Comparison of ENCODE assay signal across 25 mouse cellular contexts in genomic region chr5:92895877-92896276, GRCm38 (mm10).
DNase-seq lines count a peak whose midpoint lies in the region; ATAC-seq and TF ChIP-seq lines count a peak whose summit lies in the region.
"Had no signal": no experiment of that assay in that cellular context is flagged by ENCODE, and none has a peak within 500 bp of the region (broad histone marks: within the 10 kb centered on the region; RNA-seq: fewer than 3 reads in every experiment).

No protein-coding gene starts in this region.

- no peak overlapping the region for H3K4me3 ChIP-seq in forebrain, embryonic 10.5 days
- H3K4me3 ChIP-seq in forebrain, embryonic 11.5 days (ENCODE audit: low read depth, low read length), result no peak overlapping the region
- H3K4me3 ChIP-seq in CH12.LX (replicated peaks in 1 of 3; ENCODE audit: low read depth in 2 of 3, low read length in 2 of 3, poor library complexity in 1 of 3), result no peak overlapping the region
- H3K4me3 ChIP-seq: embryonic facial prominence, embryonic 13.5 days; embryonic facial prominence, embryonic 15.5 days; erythroblast, embryonic 14.5 days; forebrain, embryonic 12.5 days had no signal

- WGBS in forebrain, embryonic 10.5 days, result 91% methylated on average over 8 of the region's 8 CpGs
- WGBS in forebrain, embryonic 11.5 days, result 92% methylated on average over 8 of the region's 8 CpGs

- no peak for TF ChIP-seq EP300 in CH12.LX (IDR thresholded peaks at IDR 0.05; ENCODE audit: low read length)

- no peak for DNase-seq in forebrain, embryonic 10.5 days (ENCODE audit: extremely low spot score, low spot score)
- DNase-seq in forebrain, embryonic 11.5 days (ENCODE audit: low spot score), result no peak
- peak; percentile 48 for DNase-seq in CH12.LX (ENCODE audit: extremely low read depth)
- DNase-seq in R1 (ENCODE audit: low read depth, low spot score), result peak; percentile 83
- no peak for DNase-seq in right cerebral cortex, postnatal 36 days (ENCODE audit: low spot score in 2 of 2)
- DNase-seq in heart, adult 9 months (ENCODE audit: low spot score in 2 of 2), result no peak
- DNase-seq: adrenal gland, adult 8-10 months; adrenal gland, postnatal 14 days; adrenal gland, postnatal 36 days; B cell, adult 2 months; cerebellum, adult 11-12 months; cerebellum, adult 2 months; cerebellum, adult 9-10 months; cerebellum, postnatal 10 days; cerebellum, postnatal 25 days had no signal

- H3K9me3 ChIP-seq in forebrain, embryonic 10.5 days, result no peaks in the 10 kb centered on the region
- no peaks in the 10 kb centered on the region for H3K9me3 ChIP-seq in forebrain, embryonic 11.5 days (ENCODE audit: control insufficient read depth, low read length)
- H3K9me3 ChIP-seq in CH12.LX (replicated peaks; ENCODE audit: low read length), result peaks cover 2% of the 10 kb centered on the region
- H3K9me3 ChIP-seq: embryonic facial prominence, embryonic 13.5 days; embryonic facial prominence, embryonic 15.5 days; forebrain, embryonic 12.5 days had no signal

- H3K9ac ChIP-seq in forebrain, embryonic 11.5 days (ENCODE audit: low read length), result no peak overlapping the region
- no peak overlapping the region for H3K9ac ChIP-seq in CH12.LX (ENCODE audit: insufficient read depth, low read depth)
- H3K9ac ChIP-seq: embryonic facial prominence, embryonic 13.5 days; embryonic facial prominence, embryonic 15.5 days; forebrain, embryonic 12.5 days had no signal

- dilution Hi-C loops in CH12.LX (cut with MboI; ENCODE audit: extremely low pct_ligation_motif_present, extremely low pct_unique_long_range_greater_than_20kb, low sequenced_read_pairs), result no loop called here

- TF ChIP-seq CTCF in CH12.LX (conservative IDR thresholded peaks at IDR 0.05 in 1 of 2, IDR thresholded peaks at IDR 0.05 in 1 of 2; ENCODE audit: low read depth in 2 of 2, low read length in 2 of 2), result no peak

- no peak overlapping the region for H3K4me2 ChIP-seq in forebrain, embryonic 11.5 days (ENCODE audit: low read depth, low read length, severe bottlenecking)
- H3K4me2 ChIP-seq in CH12.LX (ENCODE audit: insufficient read depth, low read depth, poor library complexity, severe bottlenecking), result no peak overlapping the region
- H3K4me2 ChIP-seq: embryonic facial prominence, embryonic 13.5 days; embryonic facial prominence, embryonic 15.5 days; forebrain, embryonic 12.5 days had no signal

- H3K79me2 ChIP-seq in CH12.LX (replicated peaks; ENCODE audit: control insufficient read depth, extremely low read depth, insufficient read depth, poor library complexity, severe bottlenecking), result no peaks in the 10 kb centered on the region

- H3K4me1 ChIP-seq in forebrain, embryonic 10.5 days, result peaks cover 85% of the 10 kb centered on the region
- peaks cover 22% of the 10 kb centered on the region; the same call in 1 of the 2 replicates for H3K4me1 ChIP-seq in forebrain, embryonic 11.5 days (replicated peaks; ENCODE audit: control insufficient read depth, insufficient read depth, low read length)
- peaks cover 5 to 14% of the 10 kb centered on the region in 2 experiments; a peak in 3 of 4 replicates for H3K4me1 ChIP-seq in CH12.LX (ENCODE audit: control insufficient read depth in 1 of 2, insufficient read depth in 2 of 2)

- in situ Hi-C loops in CH12.LX (cut with MboI; ENCODE audit: low pct_ligation_motif_present, low pct_unique_long_range_greater_than_20kb, low sequenced_read_pairs), result no loop called here

- ATAC-seq in forebrain, embryonic 11.5 days (replicated peaks; ENCODE audit: low FRiP score), result no peak
- ATAC-seq: activated CD4-positive, CD25-positive, alpha-beta regulatory T cell, adult 4 months; CD4-positive, CD25-positive, alpha-beta regulatory T cell, adult 4 months; forebrain, embryonic 14.5 days; forebrain, embryonic 16.5 days; Patski had no signal

- no peaks in the 10 kb centered on the region for H3K36me3 ChIP-seq in forebrain, embryonic 10.5 days (replicated peaks)
- H3K36me3 ChIP-seq in forebrain, embryonic 11.5 days (ENCODE audit: control insufficient read depth, insufficient read depth, low read length), result no peaks in the 10 kb centered on the region
- H3K36me3 ChIP-seq in CH12.LX (replicated peaks in 1 of 2; ENCODE audit: control insufficient read depth in 1 of 2, insufficient read depth in 1 of 2, low read length in 1 of 2), result no peaks in the 10 kb centered on the region
- H3K36me3 ChIP-seq: embryonic facial prominence, embryonic 13.5 days; embryonic facial prominence, embryonic 15.5 days; forebrain, embryonic 12.5 days; G1E had no signal

- no peak for TF ChIP-seq RAD21 in CH12.LX (IDR thresholded peaks at IDR 0.05; ENCODE audit: low read depth, low read length)

- no peaks in the 10 kb centered on the region for H3K27me3 ChIP-seq in forebrain, embryonic 10.5 days (ENCODE audit: poor library complexity, severe bottlenecking)
- no peaks in the 10 kb centered on the region for H3K27me3 ChIP-seq in forebrain, embryonic 11.5 days (ENCODE audit: control insufficient read depth, insufficient read depth, low read length)
- H3K27me3 ChIP-seq in CH12.LX (replicated peaks), result no peaks in the 10 kb centered on the region
- H3K27me3 ChIP-seq: embryonic facial prominence, embryonic 13.5 days; embryonic facial prominence, embryonic 15.5 days; forebrain, embryonic 12.5 days; Patski had no signal

- TF ChIP-seq POLR2A in CH12.LX (IDR thresholded peaks at IDR 0.05; ENCODE audit: low read depth, low read length), result no peak

- peak overlapping the region; percentile 96; the same call in 1 of the 2 replicates for H3K27ac ChIP-seq in forebrain, embryonic 10.5 days
- H3K27ac ChIP-seq in forebrain, embryonic 11.5 days (ENCODE audit: low read depth, low read length), result no peak overlapping the region
- no peak overlapping the region for H3K27ac ChIP-seq in CH12.LX (ENCODE audit: insufficient read depth, low read depth)

TF ChIP-seq in CH12.LX, 34 proteins besides CTCF, POLR2A, EP300 and RAD21:
- TF ChIP-seq NRF1 (IDR thresholded peaks at IDR 0.05; ENCODE audit: low read depth, low read length) (peak; percentile 56), MEF2A (IDR thresholded peaks at IDR 0.05; ENCODE audit: borderline replicate concordance, low read depth, low read length) (peak; percentile 70; the same call in 1 of the 2 replicates), JUN (IDR thresholded peaks at IDR 0.05; ENCODE audit: insufficient read depth, low read depth, low read length) (no peak), RCOR1 (conservative IDR thresholded peaks at IDR 0.05; ENCODE audit: low read depth, low read length) (no peak), CHD2 (IDR thresholded peaks at IDR 0.05; ENCODE audit: low read length) (no peak), GABPA (IDR thresholded peaks at IDR 0.05; ENCODE audit: insufficient replicate concordance, low read depth, low read length) (no peak), ELF1 (IDR thresholded peaks at IDR 0.05; ENCODE audit: low read depth, low read length) (no peak), BHLHE40 (IDR thresholded peaks at IDR 0.05; ENCODE audit: low read depth, low read length) (peak; percentile 35; the same call in 1 of the 2 replicates), ZNF384 (IDR thresholded peaks at IDR 0.05; ENCODE audit: low read depth, low read length) (no peak), MXI1 (IDR thresholded peaks at IDR 0.05; ENCODE audit: low read depth, low read length) (no peak), ZMIZ1 (IDR thresholded peaks at IDR 0.05; ENCODE audit: low read depth, low read length) (no peak), SMC3 (IDR thresholded peaks at IDR 0.05; ENCODE audit: low read depth, low read length) (no peak), IRF4 (IDR thresholded peaks at IDR 0.05; ENCODE audit: low read depth, low read length) (no peak), POLR2AphosphoS2 (IDR thresholded peaks at IDR 0.05; ENCODE audit: low read depth, low read length) (no peak), USF2 (conservative IDR thresholded peaks at IDR 0.05; ENCODE audit: low read depth, low read length) (no peak), PAX5 (IDR thresholded peaks at IDR 0.05; ENCODE audit: low read length) (no peak), ETS1 (conservative IDR thresholded peaks at IDR 0.05; ENCODE audit: low read depth, low read length) (no peak)

Comparison
In these comparisons a context has a peak if more than half of its experiments do, and no peak if none do; other contexts are left out.
1. DNase-seq: peak in CH12.LX (single experiment) and R1 (single experiment); none in forebrain, embryonic 10.5 days (single experiment), forebrain, embryonic 11.5 days (single experiment), right cerebral cortex, postnatal 36 days (0 of 2) and heart, adult 9 months (0 of 2).